Mouse (Mus musculus): ENCODE results near the gene Usp3.

GRCm38 (mm10) chr9:66493992-66494391 is 99.0 kb downstream of the Usp3 start:
- TF ChIP-seq CTCF (conservative IDR thresholded peaks at IDR 0.05; ENCODE audit: insufficient read depth, insufficient read length, low read depth, low read length): no peak
- no peak for TF ChIP-seq POLR2A (IDR thresholded peaks at IDR 0.05; ENCODE audit: low read depth, low read length)

Data from kidney, adult 2 months (tissue).